Mouse (Mus musculus): ENCODE data around the gene Gm49384. TPM values are rescaled to one million over a fixed set of nuclear protein-coding genes. Genes with fewer than 3 reads are reported as not detected.
A peak's percentile ranks its signal among the peaks of the same experiment; 100 is the strongest.

Gm49384 gene
- polyA plus RNA-seq, 1 experiment from 2014 or later, result 36.2 TPM

GRCm38 (mm10) chr12:69220613-69221277, 16.7 kb upstream of the Gm49384 start:
- no peak overlapping the region for H3K27ac ChIP-seq
- H3K4me3 ChIP-seq (replicated peaks), result no peak overlapping the region
- WGBS, result 90% methylated on average over 19 of the region's 19 CpGs
- H3K27me3 ChIP-seq, result no peaks in the 10 kb centered on the region
- no peaks in the 10 kb centered on the region for H3K9me3 ChIP-seq
- no peak for ATAC-seq (ENCODE audit: insufficient number of reproducible peaks, insufficient read depth, low FRiP score, low TSS enrichment, low read depth)
- no peaks in the 10 kb centered on the region for H3K4me1 ChIP-seq (replicated peaks)
- H3K4me2 ChIP-seq, result no peak overlapping the region
- H3K36me3 ChIP-seq, result peaks cover 87% of the 10 kb centered on the region
- no peak overlapping the region for H3K9ac ChIP-seq (replicated peaks)

GRCm38 (mm10) chr12:69216587-69216986, 12.5 kb upstream of the Gm49384 start:
- Histone ChIP-seq H3K27me3 (no peaks in the 10 kb centered on the region), H3K4me2 (no peak overlapping the region), H3K4me3 (replicated peaks) (no peak overlapping the region), H3K9me3 (no peaks in the 10 kb centered on the region), H3K27ac (no peak overlapping the region), H3K36me3 (peaks cover 97% of the 10 kb centered on the region), H3K9ac (replicated peaks) (no peak overlapping the region), H3K4me1 (replicated peaks) (no peaks in the 10 kb centered on the region)
- no peak for ATAC-seq (ENCODE audit: insufficient number of reproducible peaks, insufficient read depth, low FRiP score, low TSS enrichment, low read depth)
- WGBS, result 93% methylated on average over 7 of the region's 7 CpGs

- Histone ChIP-seq H3K9me3 (no peaks in the 10 kb centered on the region), H3K27me3 (no peaks in the 10 kb centered on the region), H3K27ac (no peak overlapping the region), H3K4me3 (replicated peaks) (no peak overlapping the region), H3K4me1 (replicated peaks) (no peaks in the 10 kb centered on the region), H3K36me3 (peaks cover 91% of the 10 kb centered on the region), H3K9ac (replicated peaks) (no peak overlapping the region), H3K4me2 (no peak overlapping the region)
- 92% methylated on average over 3 of the region's 3 CpGs for WGBS
- ATAC-seq (ENCODE audit: insufficient number of reproducible peaks, insufficient read depth, low FRiP score, low TSS enrichment, low read depth), result no peak
Measured at GRCm38 (mm10) chr12:69215000-69215785, 11.1 kb upstream of the Gm49384 start.

- no peak for ATAC-seq (ENCODE audit: insufficient number of reproducible peaks, insufficient read depth, low FRiP score, low TSS enrichment, low read depth)
- H3K9me3 ChIP-seq, result no peaks in the 10 kb centered on the region
- H3K27me3 ChIP-seq, result no peaks in the 10 kb centered on the region
- no peak overlapping the region for H3K4me3 ChIP-seq (replicated peaks)
- H3K9ac ChIP-seq (replicated peaks), result no peak overlapping the region
- no peak overlapping the region for H3K4me2 ChIP-seq
- H3K27ac ChIP-seq, result no peak overlapping the region
- H3K36me3 ChIP-seq, result peaks cover 90% of the 10 kb centered on the region
- WGBS, result 90% methylated on average over 7 of the region's 7 CpGs
- H3K4me1 ChIP-seq (replicated peaks), result no peaks in the 10 kb centered on the region
Measured at GRCm38 (mm10) chr12:69214393-69214792, 10.3 kb upstream of the Gm49384 start.

GRCm38 (mm10) chr12:69213186-69213777, 9.2 kb upstream of the Gm49384 start:
- no peak overlapping the region for H3K27ac ChIP-seq
- H3K27me3 ChIP-seq, result no peaks in the 10 kb centered on the region
- no peak for ATAC-seq (ENCODE audit: insufficient number of reproducible peaks, insufficient read depth, low FRiP score, low TSS enrichment, low read depth)
- no peak overlapping the region for H3K4me2 ChIP-seq
- no peak overlapping the region for H3K9ac ChIP-seq (replicated peaks)
- H3K9me3 ChIP-seq, result no peaks in the 10 kb centered on the region
- peaks cover 87% of the 10 kb centered on the region for H3K36me3 ChIP-seq
- no peaks in the 10 kb centered on the region for H3K4me1 ChIP-seq (replicated peaks)
- WGBS, result 94% methylated on average over 13 of the region's 13 CpGs
- no peak overlapping the region for H3K4me3 ChIP-seq (replicated peaks)

- Histone ChIP-seq H3K9ac (replicated peaks) (no peak overlapping the region), H3K4me2 (no peak overlapping the region), H3K4me1 (replicated peaks) (no peaks in the 10 kb centered on the region), H3K36me3 (peaks cover 84% of the 10 kb centered on the region), H3K9me3 (no peaks in the 10 kb centered on the region), H3K27me3 (no peaks in the 10 kb centered on the region), H3K4me3 (replicated peaks) (no peak overlapping the region), H3K27ac (peak overlapping the region; percentile 37; the same call in 1 of the 2 replicates)
- WGBS, result 84% methylated on average over 5 of the region's 5 CpGs
- no peak for ATAC-seq (ENCODE audit: insufficient number of reproducible peaks, insufficient read depth, low FRiP score, low TSS enrichment, low read depth)
Measured at GRCm38 (mm10) chr12:69211057-69211456, 7.0 kb upstream of the Gm49384 start.

- no peak overlapping the region for H3K9ac ChIP-seq (replicated peaks)
- no peak overlapping the region for H3K4me3 ChIP-seq (replicated peaks)
- H3K4me2 ChIP-seq, result no peak overlapping the region
- no peaks in the 10 kb centered on the region for H3K27me3 ChIP-seq
- H3K27ac ChIP-seq, result peak overlapping the region; percentile 66; the same call in 1 of the 2 replicates
- H3K4me1 ChIP-seq (replicated peaks), result no peaks in the 10 kb centered on the region
- WGBS, result 89% methylated on average over 18 of the region's 18 CpGs
- peaks cover 78% of the 10 kb centered on the region for H3K36me3 ChIP-seq
- no peaks in the 10 kb centered on the region for H3K9me3 ChIP-seq
- ATAC-seq (ENCODE audit: insufficient number of reproducible peaks, insufficient read depth, low FRiP score, low TSS enrichment, low read depth), result peak; percentile 63
Measured at GRCm38 (mm10) chr12:69210056-69210979, 6.3 kb upstream of the Gm49384 start.

GRCm38 (mm10) chr12:69208520-69208919, 4.5 kb upstream of the Gm49384 start:
- no peak for ATAC-seq (ENCODE audit: insufficient number of reproducible peaks, insufficient read depth, low FRiP score, low TSS enrichment, low read depth)
- Histone ChIP-seq H3K9ac (replicated peaks) (no peak overlapping the region), H3K9me3 (no peaks in the 10 kb centered on the region), H3K4me1 (replicated peaks) (no peaks in the 10 kb centered on the region), H3K4me2 (no peak overlapping the region), H3K27ac (no peak overlapping the region), H3K27me3 (no peaks in the 10 kb centered on the region), H3K36me3 (peaks cover 65% of the 10 kb centered on the region), H3K4me3 (replicated peaks) (no peak overlapping the region)
- 92% methylated on average over 2 of the region's 2 CpGs for WGBS

- WGBS, result 90% methylated on average over 7 of the region's 7 CpGs
- ATAC-seq (ENCODE audit: insufficient number of reproducible peaks, insufficient read depth, low FRiP score, low TSS enrichment, low read depth), result no peak
- H3K9ac ChIP-seq (replicated peaks), result no peak overlapping the region
- H3K27me3 ChIP-seq, result no peaks in the 10 kb centered on the region
- H3K4me2 ChIP-seq, result no peak overlapping the region
- no peaks in the 10 kb centered on the region for H3K4me1 ChIP-seq (replicated peaks)
- H3K9me3 ChIP-seq, result no peaks in the 10 kb centered on the region
- no peak overlapping the region for H3K4me3 ChIP-seq (replicated peaks)
- H3K36me3 ChIP-seq, result peaks cover 65% of the 10 kb centered on the region
- no peak overlapping the region for H3K27ac ChIP-seq
Measured at GRCm38 (mm10) chr12:69207926-69208325, 3.9 kb upstream of the Gm49384 start.

- H3K4me2 ChIP-seq, result no peak overlapping the region
- no peak overlapping the region for H3K9ac ChIP-seq (replicated peaks)
- ATAC-seq (ENCODE audit: insufficient number of reproducible peaks, insufficient read depth, low FRiP score, low TSS enrichment, low read depth), result no peak
- H3K36me3 ChIP-seq, result peaks cover 66% of the 10 kb centered on the region
- H3K9me3 ChIP-seq, result no peaks in the 10 kb centered on the region
- H3K27ac ChIP-seq, result no peak overlapping the region
- no peak overlapping the region for H3K4me3 ChIP-seq (replicated peaks)
- no peaks in the 10 kb centered on the region for H3K4me1 ChIP-seq (replicated peaks)
- H3K27me3 ChIP-seq, result no peaks in the 10 kb centered on the region
- 92% methylated on average over 8 of the region's 8 CpGs for WGBS
Measured at GRCm38 (mm10) chr12:69207396-69207795, 3.3 kb upstream of the Gm49384 start.

- no peak overlapping the region for H3K9ac ChIP-seq (replicated peaks)
- H3K36me3 ChIP-seq, result peaks cover 40% of the 10 kb centered on the region
- H3K9me3 ChIP-seq, result no peaks in the 10 kb centered on the region
- H3K27ac ChIP-seq, result no peak overlapping the region
- H3K4me3 ChIP-seq (replicated peaks), result no peak overlapping the region
- peaks cover 22% of the 10 kb centered on the region for H3K4me1 ChIP-seq (replicated peaks)
- no peak for ATAC-seq (ENCODE audit: insufficient number of reproducible peaks, insufficient read depth, low FRiP score, low TSS enrichment, low read depth)
- no peaks in the 10 kb centered on the region for H3K27me3 ChIP-seq
- peak overlapping the region; percentile 95 for H3K4me2 ChIP-seq
Measured at GRCm38 (mm10) chr12:69198985-69199384, 5.1 kb downstream of the Gm49384 start.

Data from limb, embryonic 12.5 days (tissue).